Mouse (Mus musculus): ENCODE data around the gene Pdf.

Gene Pdf

GRCm38 (mm10) chr8:107048061-107048941 is at the start of gene Pdf:
Gene Pdf, minus strand, starts transcription at chr8:107048614.
- DNase-seq (ENCODE audit: low spot score), result peak; percentile 81

DNA sequence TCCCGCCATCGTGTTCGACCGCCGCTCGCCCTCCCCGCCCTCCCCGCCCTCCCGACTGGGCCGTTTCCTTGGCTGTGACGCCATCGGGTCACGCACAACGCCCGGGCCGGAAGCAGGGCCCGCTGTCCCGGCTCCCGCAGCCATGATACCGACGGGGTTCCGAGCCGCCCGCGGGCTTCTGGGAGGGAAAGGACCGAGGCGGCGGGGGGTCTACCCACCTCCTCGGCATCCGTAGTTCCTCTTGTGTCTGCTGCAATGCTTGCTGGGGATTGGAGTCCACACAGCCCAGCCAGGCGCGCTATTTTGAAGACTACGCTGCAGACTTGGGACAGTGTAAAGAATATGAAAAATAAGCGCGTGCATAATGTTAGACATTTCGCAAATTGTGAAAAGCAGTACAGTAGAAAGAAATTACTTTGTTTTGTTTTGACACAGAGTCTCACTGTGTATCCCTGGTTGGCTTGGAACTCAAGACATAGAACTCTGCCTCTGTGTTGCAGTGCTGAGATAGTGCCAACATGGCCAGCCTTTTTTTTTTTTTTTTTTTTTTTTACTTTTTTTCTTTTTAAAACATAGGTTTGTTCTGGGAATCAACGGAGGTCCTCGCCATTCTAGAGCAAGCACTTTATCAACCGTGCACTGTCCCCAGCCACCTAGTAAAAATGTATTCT is 48.1 kb upstream of the Pdf start, which contains the start of gene Terf2:
TSS of gene Terf2 (minus strand) at position 182 of the 671 bp plus-strand sequence.
- DNase-seq (ENCODE audit: low spot score), result peak; percentile 95

- DNase-seq (ENCODE audit: low spot score), result peak; percentile 65
These were observed 47.4 kb upstream of the Pdf start for GRCm38 (mm10) chr8:107095717-107096365.

DNA sequence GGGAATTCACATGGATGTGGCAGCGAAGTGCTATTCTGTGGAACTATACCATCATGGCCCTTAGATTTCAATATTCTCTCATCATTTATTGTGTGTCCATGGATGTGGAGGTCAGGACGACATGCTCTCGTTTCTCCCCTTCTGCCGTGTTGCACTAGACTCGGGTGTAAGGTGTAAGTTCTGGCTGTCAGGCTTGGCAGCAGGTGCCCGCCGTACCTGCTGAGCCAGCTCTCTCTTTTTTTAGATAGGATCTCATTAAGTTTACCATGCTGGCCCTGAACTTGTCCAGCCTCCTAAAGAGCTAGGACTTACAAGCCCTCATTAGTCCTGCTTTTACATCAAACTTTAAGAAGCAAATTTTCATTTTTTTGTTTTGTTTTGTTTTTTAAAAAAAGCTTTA is 42.1 kb upstream of the Pdf start:
- DNase-seq (ENCODE audit: low spot score), result no peak

- DNase-seq (ENCODE audit: low spot score), result no peak
These were observed 40.2 kb upstream of the Pdf start for GRCm38 (mm10) chr8:107088526-107089063.

DNA sequence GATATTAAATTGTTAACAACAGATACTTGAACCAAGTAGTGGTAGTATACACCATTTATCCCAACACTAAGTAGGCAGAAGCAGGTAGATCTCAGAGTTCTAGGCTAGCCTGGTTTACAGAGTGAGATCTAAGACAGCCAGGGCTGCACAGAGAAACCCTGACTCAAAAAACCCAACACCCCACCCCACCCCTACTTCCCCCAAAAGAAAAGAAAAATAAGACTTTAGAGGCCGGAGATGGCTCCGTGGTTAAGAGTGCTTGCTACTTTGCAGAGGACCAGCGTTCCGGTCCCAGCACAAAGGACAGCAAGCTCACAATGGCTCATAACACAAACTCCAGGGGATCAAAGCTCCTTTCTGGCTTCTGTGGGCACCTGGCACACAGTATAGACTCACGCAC is 37.6 kb upstream of the Pdf start:
- DNase-seq (ENCODE audit: low spot score), result no peak

DNA sequence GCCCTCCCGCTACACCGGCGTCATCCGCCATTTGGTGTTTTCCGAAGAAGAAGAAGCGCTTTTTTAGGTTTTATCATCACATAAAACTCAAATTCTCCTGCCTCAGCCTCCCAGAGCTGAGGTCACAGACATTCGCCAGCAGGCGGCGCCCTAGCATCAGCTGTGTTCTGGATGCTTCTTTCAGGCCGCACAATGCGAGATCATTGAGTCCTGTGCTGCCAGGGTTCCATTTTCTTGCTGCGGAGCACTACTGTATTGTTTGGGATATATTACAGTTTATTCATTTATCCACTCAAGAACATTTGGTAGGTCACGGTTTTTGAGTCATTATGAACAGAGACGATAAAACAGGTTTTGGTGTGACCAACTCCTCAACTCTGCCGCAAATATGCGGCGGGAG is 36.9 kb upstream of the Pdf start:
- peak; percentile 18 for DNase-seq (ENCODE audit: low spot score)

- DNase-seq (ENCODE audit: low spot score), result no peak
These were observed 27.9 kb upstream of the Pdf start for GRCm38 (mm10) chr8:107076239-107076888.

DNA sequence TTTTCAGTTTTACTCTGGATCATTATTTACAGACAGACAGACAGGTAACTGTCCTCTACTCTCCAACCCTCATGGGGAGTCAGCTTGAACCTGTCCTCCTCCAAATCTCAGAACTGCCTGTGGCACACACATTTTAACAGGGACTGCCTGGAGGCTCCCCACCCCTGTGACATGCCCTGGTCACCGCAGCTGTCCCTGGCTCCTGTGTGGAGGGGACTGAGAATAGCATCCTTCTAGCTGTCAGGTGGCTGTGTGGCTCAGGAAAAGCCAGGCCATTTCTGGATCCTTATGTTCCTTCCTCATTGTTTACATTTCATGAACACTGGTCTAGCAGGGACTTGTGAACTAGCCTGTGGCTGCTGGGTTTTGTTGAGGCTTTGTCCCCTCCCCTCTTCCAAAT is 25.7 kb upstream of the Pdf start:
- DNase-seq (ENCODE audit: low spot score), result no peak

DNA sequence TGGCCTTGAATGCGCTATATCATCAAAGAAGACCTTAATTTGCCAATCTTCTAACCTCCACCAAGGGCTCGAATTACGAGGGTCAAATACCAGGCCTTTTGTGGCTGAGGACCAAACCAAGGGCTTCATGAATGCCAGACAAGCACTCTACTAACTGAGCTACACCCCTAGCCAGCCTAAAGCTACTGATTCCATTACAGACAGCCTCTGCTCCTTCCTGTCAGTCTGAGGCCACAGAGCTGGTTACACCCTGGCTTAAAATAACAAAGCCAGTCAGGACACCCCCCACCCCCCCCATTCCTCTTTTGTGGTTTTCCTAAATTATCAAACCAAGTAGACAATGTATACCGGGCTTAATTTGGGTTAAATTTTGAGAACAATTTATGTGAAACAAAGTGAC is 25.3 kb upstream of the Pdf start:
- DNase-seq (ENCODE audit: low spot score), result no peak

- peak; percentile 15 for DNase-seq (ENCODE audit: low spot score)
These were observed 17.4 kb upstream of the Pdf start, which contains the start of gene Tmed6 for GRCm38 (mm10) chr8:107065511-107066496. Gene Tmed6, minus strand, starts transcription at chr8:107065644.

DNA sequence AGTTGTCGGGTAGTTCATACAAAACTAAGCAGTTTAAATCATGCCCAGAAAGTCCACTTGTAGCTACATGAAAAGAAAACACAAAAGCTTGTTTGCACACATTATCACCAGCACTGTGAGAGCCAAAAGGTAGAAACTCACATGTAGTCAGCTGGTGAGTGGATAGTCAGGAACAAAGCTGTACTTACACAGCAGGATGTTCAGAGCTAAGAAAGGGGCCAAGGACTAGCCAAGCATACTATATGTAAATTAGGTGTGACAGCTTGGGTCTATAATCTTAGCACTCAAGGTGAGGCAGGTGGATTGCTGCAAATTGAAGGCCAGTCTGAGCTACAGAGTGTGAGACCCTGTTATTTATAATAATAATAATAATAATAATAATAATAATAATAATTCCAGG is 14.2 kb upstream of the Pdf start:
- no peak for DNase-seq (ENCODE audit: low spot score)

GRCm38 (mm10) chr8:107056973-107057369 is 8.6 kb upstream of the Pdf start:
- DNase-seq (ENCODE audit: low spot score), result no peak

- DNase-seq (ENCODE audit: low spot score), result peak; percentile 96
These were observed 7.9 kb upstream of the Pdf start, which contains the start of the genes Cog8 and Nip7 for GRCm38 (mm10) chr8:107056076-107056972. Gene Cog8, minus strand, starts transcription at chr8:107056689. Gene Nip7, plus strand, starts transcription at chr8:107056877.

GRCm38 (mm10) chr8:107052046-107052445 is 3.6 kb upstream of the Pdf start:
- DNase-seq (ENCODE audit: low spot score), result no peak

GRCm38 (mm10) chr8:107049480-107049879 is 1.1 kb upstream of the Pdf start:
- no peak for DNase-seq (ENCODE audit: low spot score)

- no peak for DNase-seq (ENCODE audit: low spot score)
These were observed 1.4 kb downstream of the Pdf start for GRCm38 (mm10) chr8:107046976-107047375.

DNA sequence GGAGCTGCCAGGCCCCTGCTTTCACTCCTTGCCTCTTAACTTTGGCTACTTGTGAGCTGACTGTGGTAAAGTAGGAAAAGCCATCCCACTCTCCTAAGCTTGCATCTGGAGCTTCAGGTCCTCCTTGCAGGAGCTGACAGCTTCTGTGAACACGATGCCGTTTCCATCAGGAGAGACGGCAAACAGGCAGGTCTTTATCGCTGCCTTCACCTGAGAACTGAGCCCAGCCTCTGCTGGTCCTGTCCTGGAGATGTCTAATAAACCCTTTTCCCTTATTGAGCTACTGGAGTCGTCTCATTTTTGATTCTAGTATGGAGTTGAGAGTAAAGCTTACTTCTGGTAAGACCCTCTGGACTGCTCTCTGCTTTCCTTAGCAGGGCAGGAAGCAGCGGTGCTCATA is 2.9 kb downstream of the Pdf start:
- DNase-seq (ENCODE audit: low spot score), result no peak

- DNase-seq (ENCODE audit: low spot score), result no peak
These were observed 7.8 kb downstream of the Pdf start for GRCm38 (mm10) chr8:107040632-107041031.
